Mouse (Mus musculus): ENCODE data around the gene Duox1. TPM values are rescaled to one million over a fixed set of nuclear protein-coding genes. Genes with fewer than 3 reads are reported as not detected.

Gene Duox1
- not detected for total RNA-seq (2021)
- long read RNA-seq, experiment 1: 0 reads
- long read RNA-seq, experiment 2: 0 reads

DNA sequence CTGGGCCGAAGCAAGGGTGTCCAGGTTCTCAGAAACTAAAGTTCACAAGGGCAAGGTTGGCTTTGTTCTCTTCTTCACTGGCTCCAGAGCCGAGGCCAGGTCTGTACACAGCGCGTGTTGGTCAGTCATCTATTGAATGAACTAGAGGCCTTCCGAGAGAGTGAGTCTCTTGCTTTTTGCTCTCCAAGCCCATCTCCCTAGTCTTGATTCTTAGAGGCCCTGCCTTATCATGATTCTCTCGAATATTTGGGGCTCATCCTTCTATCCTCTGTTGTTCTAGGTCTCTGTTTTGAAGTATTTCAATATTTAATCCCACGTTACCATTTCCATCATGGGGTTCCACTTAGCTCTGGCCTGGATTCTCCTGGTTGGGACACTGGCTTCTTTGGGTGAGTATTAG, at the start of gene Duox1:
Gene Duox1, plus strand, starts transcription at position 301 of the 400 bp plus-strand sequence.
- Histone ChIP-seq H3K4me3 (no peak within 1 kb of the TSS), H3K27ac (no peak within 1 kb of the TSS)
- no peak for DNase-seq (ENCODE audit: extremely low spot score in 1 of 2, low spot score in 2 of 2)
- no peak for TF ChIP-seq CTCF (IDR thresholded peaks at IDR 0.05)
- intact Hi-C loops (cut with DNase I): no loop called here

DNA sequence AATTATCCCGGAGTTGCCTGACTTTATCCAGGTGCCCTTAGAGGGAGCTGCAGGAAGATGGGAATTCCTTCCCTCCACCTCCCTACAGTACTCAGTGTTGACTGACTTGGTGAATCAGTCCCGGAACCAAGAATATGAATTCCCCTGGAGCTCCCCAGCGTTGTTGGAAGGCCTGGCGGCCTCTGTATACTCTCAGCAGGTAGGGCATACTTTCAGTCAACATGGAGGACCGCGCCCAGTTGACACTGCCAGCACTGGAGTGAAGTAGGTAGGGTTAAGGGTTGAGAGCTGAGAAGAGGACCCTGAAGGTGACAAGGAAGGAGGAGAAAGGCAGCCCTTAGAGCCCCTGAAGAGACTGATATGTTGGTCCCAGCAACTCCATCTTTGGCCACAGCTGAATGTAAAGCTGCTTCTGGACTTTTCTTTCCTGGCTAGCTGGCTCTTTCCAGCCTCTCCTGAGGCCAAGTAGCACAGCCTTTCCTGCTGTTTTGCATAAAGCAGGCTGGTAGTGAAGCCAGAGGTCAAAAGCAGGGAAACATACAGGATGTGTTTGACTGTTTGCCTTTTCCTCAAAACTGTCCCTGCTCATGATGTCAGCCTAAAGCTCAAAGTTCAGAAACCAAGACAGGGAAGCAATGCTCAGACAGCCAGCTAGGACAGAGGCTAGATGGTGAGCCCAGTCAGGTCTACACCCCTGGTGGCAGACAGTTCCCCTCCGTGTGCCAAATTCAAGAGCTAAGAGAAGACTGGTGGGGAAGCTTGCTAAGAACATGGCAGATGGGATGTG, 48.9 kb upstream of the Duox1 start:
- H3K4me3 ChIP-seq: no peak overlapping the region
- intact Hi-C loops (cut with DNase I): no loop called here
- DNase-seq (ENCODE audit: extremely low spot score in 1 of 2, low spot score in 2 of 2): no peak
- TF ChIP-seq CTCF (IDR thresholded peaks at IDR 0.05): no peak
- no peak overlapping the region for H3K27ac ChIP-seq

DNA sequence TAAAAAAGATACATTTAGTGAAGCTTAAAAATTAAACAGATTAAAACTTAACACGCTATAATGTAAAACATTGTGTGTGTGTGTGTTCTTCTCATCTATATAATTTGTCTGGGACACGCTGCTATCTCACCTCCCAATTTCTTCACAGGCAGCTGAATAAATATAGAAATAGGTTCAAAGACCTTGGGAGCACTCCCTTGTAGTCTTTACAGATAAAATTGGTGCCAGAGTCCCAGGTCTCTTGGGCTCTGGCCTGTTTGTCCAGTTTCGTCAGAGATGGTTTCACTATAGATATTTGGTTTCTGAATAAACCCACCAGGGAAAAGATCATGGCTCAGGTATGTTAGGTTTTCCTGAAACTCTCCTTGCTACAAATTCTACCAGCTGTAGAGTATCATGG, 36.7 kb upstream of the Duox1 start:
- DNase-seq (ENCODE audit: extremely low spot score in 1 of 2, low spot score in 2 of 2): no peak
- Histone ChIP-seq H3K4me3 (no peak overlapping the region), H3K27ac (no peak overlapping the region)
- intact Hi-C loops (cut with DNase I): no loop called here
- no peak for TF ChIP-seq CTCF (IDR thresholded peaks at IDR 0.05)

DNA sequence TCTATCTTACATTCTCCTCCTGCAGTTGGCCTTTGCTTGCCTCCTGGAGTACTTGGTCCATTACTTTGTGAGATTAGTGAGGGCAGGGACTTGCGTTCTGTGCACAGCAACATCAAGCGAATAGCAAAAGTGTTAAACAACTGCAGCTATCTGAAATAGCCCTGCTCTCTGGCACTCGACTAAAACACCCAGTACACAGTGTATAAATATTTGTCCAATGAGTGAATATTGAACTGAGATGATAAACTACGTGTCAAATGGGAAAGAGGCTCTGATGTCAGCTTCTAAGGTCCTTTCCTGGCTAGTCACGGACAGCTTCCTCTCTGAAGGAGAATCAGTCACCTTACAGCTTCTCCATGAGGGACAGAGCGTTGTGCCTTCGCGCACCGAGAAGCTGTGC, 31.4 kb upstream of the Duox1 start:
- no peak for TF ChIP-seq CTCF (IDR thresholded peaks at IDR 0.05)
- no peak for DNase-seq (ENCODE audit: extremely low spot score in 1 of 2, low spot score in 2 of 2)
- Histone ChIP-seq H3K27ac (no peak overlapping the region), H3K4me3 (no peak overlapping the region)
- intact Hi-C loops (cut with DNase I): no loop called here

DNA sequence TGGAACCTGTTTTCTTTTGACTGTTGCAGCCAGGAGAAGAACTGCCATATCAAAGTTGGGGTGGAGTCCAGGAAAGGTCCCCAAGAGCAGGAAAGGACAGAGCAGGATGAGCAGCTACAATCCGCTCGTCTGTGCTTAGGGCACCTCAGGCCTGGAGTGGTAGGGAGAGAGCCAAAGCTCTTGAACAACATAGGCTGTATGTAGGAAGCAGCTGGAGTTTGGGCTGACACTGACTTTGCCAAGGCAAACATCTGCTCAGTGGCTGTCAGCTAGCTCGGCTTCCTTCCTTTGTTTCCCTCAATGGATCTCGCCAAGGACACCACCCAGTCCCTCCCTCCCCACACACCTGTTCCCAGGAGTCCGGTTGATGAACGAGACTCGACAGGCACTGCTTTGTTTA, 29.3 kb upstream of the Duox1 start:
- no peak overlapping the region for H3K27ac ChIP-seq
- no peak for TF ChIP-seq CTCF (IDR thresholded peaks at IDR 0.05)
- no peak for DNase-seq (ENCODE audit: extremely low spot score in 1 of 2, low spot score in 2 of 2)
- no peak overlapping the region for H3K4me3 ChIP-seq
- intact Hi-C loops (cut with DNase I): no loop called here

DNA sequence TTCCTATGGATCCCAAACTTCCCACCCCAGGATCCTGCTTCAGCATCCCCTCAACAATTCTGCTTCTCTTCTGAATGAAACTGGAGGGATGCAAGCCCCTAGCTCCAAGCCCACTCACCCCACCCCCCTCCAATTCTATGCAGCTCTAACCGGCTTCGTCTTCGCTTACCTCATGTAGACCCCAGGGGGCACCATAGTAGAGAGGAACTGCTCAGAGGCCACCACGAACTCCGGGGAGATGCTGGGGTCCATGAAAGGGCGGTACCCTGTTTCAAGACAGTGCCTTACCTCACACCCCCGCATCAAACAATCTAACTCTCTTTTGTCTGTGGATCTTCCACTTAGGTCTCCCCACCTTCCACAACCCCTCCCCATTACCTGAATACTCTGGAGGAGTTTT, 20.6 kb upstream of the Duox1 start:
- TF ChIP-seq CTCF (IDR thresholded peaks at IDR 0.05): no peak
- intact Hi-C loops (cut with DNase I): no loop called here
- DNase-seq (ENCODE audit: extremely low spot score in 1 of 2, low spot score in 2 of 2): no peak
- no peak overlapping the region for H3K27ac ChIP-seq
- H3K4me3 ChIP-seq: no peak overlapping the region

DNA sequence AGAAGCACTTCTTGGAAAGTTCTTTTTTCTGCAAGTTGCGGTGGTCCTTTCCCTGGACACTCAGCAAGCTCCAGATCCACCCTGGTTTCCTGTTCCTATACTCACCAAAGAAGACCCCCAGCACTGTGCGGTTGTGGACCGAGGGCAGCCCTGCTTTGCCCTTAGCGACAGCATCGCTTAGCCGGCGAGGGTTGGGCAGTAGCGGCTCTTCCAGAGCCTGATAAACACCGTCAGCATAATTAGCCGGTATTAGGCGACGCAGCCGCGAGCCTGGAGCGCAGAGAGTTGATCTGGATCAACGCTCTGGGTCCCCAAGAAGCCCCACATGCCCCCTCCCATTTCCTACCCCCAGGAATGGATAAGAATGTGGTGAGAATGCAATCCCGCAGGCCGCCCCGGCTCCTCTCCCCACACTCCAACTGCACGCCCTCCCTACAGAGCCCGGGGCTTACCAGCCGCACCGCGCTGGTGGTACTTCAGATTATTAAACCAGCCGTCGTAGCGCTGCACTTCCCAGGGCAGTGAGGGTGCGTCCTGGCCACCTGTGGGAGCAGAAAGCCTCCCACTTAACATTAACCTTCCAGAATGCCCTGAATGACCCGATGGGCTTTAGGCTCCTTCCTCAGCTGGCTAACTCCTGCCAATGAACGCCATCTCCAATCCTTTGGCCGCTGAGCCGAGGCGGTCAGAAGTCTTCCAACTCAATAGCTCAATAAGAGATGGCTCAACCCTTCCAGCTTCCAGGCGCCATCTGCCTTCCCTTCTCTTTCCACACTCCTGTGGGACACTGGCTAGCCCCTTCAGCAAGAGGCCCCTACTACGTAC, 18.0 kb upstream of the Duox1 start:
- intact Hi-C loops (cut with DNase I): no loop called here
- H3K27ac ChIP-seq: no peak overlapping the region
- H3K4me3 ChIP-seq: no peak overlapping the region
- no peak for DNase-seq (ENCODE audit: extremely low spot score in 1 of 2, low spot score in 2 of 2)
- no peak for TF ChIP-seq CTCF (IDR thresholded peaks at IDR 0.05)

DNA sequence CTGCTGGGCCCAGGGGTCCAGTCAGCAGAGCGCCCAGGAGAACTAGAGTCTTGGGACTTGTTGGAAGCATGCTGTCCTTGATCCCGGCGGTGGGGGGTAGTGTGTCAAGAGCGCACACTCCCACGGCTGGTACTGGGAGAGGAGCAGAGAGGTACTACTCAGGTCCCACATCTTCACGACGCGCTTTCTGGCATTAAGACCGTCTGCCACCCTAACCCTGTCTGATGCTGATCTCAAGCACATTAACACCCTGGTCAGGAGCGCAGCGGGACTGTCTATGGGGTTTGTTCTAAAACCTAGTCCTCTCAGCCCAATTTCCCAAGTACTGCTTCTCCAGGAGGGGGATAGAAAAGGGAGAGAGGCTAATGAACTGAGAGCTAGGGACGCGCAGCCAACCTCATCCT, 17.4 kb upstream of the Duox1 start, which contains the start of gene Duox2:
Gene Duox2, minus strand, starts transcription at position 354 of the 404 bp plus-strand sequence.
- H3K4me3 ChIP-seq: no peak within 1 kb of the TSS
- TF ChIP-seq CTCF (IDR thresholded peaks at IDR 0.05): no peak

DNA sequence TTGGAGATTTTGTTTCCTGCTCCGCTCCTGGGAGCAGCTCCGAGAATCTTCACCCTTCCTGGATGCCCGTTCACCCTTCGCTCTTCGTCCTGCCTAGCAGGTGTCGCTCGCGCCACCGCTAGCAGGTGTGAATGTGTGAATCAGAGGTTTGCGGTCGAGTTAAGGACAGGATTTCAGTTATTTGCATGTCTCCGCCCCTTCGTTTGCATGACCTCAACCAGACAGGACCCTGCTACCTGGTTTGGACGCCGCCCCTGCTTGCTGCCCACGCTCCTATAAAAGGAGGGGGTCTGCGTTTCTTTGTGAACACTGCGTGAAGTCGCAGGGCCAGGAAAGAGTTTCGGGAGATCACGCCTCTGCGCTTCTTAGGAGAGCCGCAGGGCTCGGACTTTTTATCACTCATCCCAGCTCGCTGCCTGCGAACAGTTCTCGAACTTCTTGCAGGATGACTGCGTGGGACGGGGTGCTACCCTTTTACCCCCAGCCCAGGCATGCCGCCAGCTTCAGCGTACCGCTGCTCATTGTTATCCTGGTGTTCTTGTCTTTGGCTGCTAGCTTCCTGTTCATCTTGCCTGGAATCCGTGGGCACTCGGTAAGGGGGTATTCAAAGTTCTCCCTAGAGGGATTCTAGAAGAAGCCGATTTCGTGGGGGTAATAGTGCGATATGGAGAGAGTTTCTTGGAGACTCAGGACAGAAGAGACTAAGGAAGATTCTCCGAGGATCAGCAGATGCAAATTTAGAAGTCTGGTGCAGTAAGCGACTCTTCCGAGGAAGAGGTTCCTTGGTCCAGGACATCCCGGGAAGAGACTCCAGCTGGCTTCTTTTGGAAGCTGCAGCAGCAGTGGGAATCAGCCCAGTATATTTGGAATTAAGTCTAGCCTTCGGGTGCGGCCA, 16.6 kb upstream of the Duox1 start, which contains the start of gene Duoxa2:
Gene Duoxa2, plus strand, starts transcription at position 305 of the 895 bp plus-strand sequence.
- Histone ChIP-seq H3K27ac (no peak within 1 kb of the TSS), H3K4me3 (no peak within 1 kb of the TSS)
- TF ChIP-seq CTCF (IDR thresholded peaks at IDR 0.05): no peak
- intact Hi-C loops (cut with DNase I): no loop called here
- DNase-seq (ENCODE audit: extremely low spot score in 1 of 2, low spot score in 2 of 2): no peak

More for the DNA sequence above, 17.4 kb upstream of the Duox1 start, which contains the start of gene Duox2:
- H3K27ac ChIP-seq: no peak within 1 kb of the TSS
- intact Hi-C loops (cut with DNase I): no loop called here
- DNase-seq (ENCODE audit: extremely low spot score in 1 of 2, low spot score in 2 of 2): no peak

DNA sequence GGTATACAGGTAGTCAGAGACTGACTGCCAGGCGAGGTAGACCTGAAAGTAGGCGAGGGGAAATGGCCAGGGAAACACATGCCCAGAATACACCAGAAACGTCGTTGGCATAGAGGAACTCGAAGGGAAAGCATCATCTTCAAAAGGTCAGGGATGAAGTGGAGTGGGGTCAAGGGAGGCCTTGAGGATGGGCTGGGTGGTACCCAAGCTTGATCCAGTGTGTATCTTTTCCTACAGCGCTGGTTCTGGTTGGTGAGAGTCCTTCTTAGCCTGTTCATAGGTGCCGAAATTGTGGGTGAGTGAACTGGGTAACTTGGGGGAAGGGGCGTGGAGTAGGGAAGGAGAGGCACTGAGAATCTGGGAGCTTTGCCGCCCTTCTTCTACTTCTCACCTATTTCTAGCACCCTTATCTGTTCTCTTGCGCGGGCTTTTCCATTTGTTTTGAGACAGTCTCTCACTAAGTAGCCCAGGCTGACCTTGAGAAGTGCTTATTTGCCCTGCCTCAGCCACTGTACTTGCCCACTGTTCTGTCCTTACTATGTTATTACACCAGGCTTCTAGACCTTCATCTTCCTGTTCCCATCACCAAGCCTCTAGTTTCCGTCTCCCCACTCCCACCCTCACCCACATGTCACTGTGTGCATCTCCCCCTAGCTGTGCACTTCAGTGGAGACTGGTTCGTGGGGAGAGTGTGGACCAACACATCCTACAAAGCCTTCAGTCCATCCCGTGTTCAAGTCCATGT, 15.4 kb upstream of the Duox1 start:
- no peak for TF ChIP-seq CTCF (IDR thresholded peaks at IDR 0.05)
- DNase-seq (ENCODE audit: extremely low spot score in 1 of 2, low spot score in 2 of 2): no peak
- Histone ChIP-seq H3K4me3 (no peak overlapping the region), H3K27ac (no peak overlapping the region)
- intact Hi-C loops (cut with DNase I): loop anchor here (5.0 kb wide), 3 partner anchors 53 to 228 kb away; no protein-coding TSS in a partner anchor

DNA sequence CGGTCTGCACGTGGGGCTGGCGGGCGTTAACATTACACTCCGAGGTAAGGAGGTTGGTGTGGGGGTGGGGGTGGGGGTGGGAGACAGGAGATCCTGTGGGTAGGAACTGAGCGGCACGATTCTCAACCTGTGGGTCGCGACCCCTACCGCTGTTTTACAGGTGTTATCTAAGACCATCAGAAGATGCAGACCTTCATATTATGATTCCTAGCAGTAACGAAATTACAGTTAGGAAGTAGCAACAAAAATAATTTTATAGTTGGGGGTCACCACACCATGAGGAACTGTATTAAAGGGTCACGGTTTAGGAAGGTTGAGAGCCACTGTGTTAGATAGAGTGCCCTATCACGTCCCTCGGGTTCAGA, 14.8 kb upstream of the Duox1 start:
- H3K27ac ChIP-seq: no peak overlapping the region
- no peak for TF ChIP-seq CTCF (IDR thresholded peaks at IDR 0.05)
- DNase-seq (ENCODE audit: extremely low spot score in 1 of 2, low spot score in 2 of 2): no peak
- intact Hi-C loops (cut with DNase I): loop anchor here (5.0 kb wide), 3 partner anchors 53 to 228 kb away; no protein-coding TSS in a partner anchor
- H3K4me3 ChIP-seq: no peak overlapping the region

All from left cerebral cortex, adult 2 months (tissue).